Mouse (Mus musculus) CH12.LX (cell line): Measurements from ENCODE around the gene Tmeff1. TPM values are rescaled to one million over a fixed set of nuclear protein-coding genes. Genes with fewer than 3 reads are reported as not detected.

ENCODE experiments used
- DNase-seq: peaks from one replicate; pipeline ENCODE4 v3.0.0-alpha.2; 2013; ENCODE audit errors: extremely low read depth
- H3K27ac ChIP-seq: 2 replicates; pipeline ENCODE4 v1.5.1; 2012; ENCODE audit warnings: low read depth, mild to moderate bottlenecking, control low read depth, moderate library complexity; ENCODE audit not compliant: insufficient read depth
- H3K27me3 ChIP-seq: replicated peaks from 2 replicates; pipeline ENCODE3; 2012; ENCODE audit warnings: inconsistent platforms
- H3K36me3 ChIP-seq, 2 experiments: replicated peaks in 1 of 2; 2 replicates each; pipeline versions ENCODE3 to v1.6.1; 2012; ENCODE audit warnings: inconsistent platforms in 1 of 2, low read length in 1 of 2, mild to moderate bottlenecking in 1 of 2, mixed read lengths in 1 of 2, moderate library complexity in 1 of 2; ENCODE audit not compliant: control insufficient read depth in 1 of 2, insufficient read depth in 1 of 2
- H3K4me1 ChIP-seq, 2 experiments: 2 replicates each; pipeline ENCODE4 v1.6.1; 2012; ENCODE audit warnings: inconsistent platforms in 1 of 2, moderate library complexity in 1 of 2; ENCODE audit not compliant: insufficient read depth in 2 of 2, control insufficient read depth in 1 of 2
- H3K4me2 ChIP-seq: 2 replicates; pipeline ENCODE4 v1.6.1; 2012; ENCODE audit warnings: low read depth, mild to moderate bottlenecking, control low read depth; ENCODE audit not compliant: poor library complexity, insufficient read depth, severe bottlenecking
- H3K4me3 ChIP-seq, 3 experiments: fragments of 150-350 bp in 1 of 3; sonication (generic) in 1 of 3; replicated peaks in 1 of 3; 2 replicates each; pipeline versions ENCODE3 to v1.5.1; 2011 to 2012; ENCODE audit warnings: low read depth in 2 of 3, low read length in 2 of 3, mild to moderate bottlenecking in 2 of 3, moderate library complexity in 2 of 3, control low read depth in 1 of 3, improper control_type of control experiment in 1 of 3, inconsistent platforms in 1 of 3, mixed read lengths in 1 of 3; ENCODE audit not compliant: poor library complexity in 1 of 3
- H3K79me2 ChIP-seq: replicated peaks from 2 replicates; pipeline ENCODE4 v1.6.1; 2012; ENCODE audit warnings: mild to moderate bottlenecking, moderate library complexity; ENCODE audit not compliant: control insufficient read depth, poor library complexity, insufficient read depth, severe bottlenecking; ENCODE audit errors: extremely low read depth
- H3K9ac ChIP-seq: 2 replicates; pipeline ENCODE4 v1.6.1; 2012; ENCODE audit warnings: low read depth, mild to moderate bottlenecking, control low read depth, moderate library complexity; ENCODE audit not compliant: insufficient read depth
- H3K9me3 ChIP-seq: replicated peaks from 2 replicates; pipeline ENCODE3; 2012; ENCODE audit warnings: low read length, inconsistent platforms, mixed read lengths
- BHLHE40 ChIP-seq: IDR thresholded peaks from 2 replicates; pipeline ENCODE4 v1.6.1; 2011; ENCODE audit warnings: mild to moderate bottlenecking, low read depth, low read length, improper control_type of control experiment
- CHD1 ChIP-seq: IDR thresholded peaks from 2 replicates; pipeline ENCODE4 v1.6.1; 2012; ENCODE audit warnings: low read depth, low read length, improper control_type of control experiment, inconsistent platforms
- CHD2 ChIP-seq: IDR thresholded peaks from 2 replicates; pipeline ENCODE4 v1.6.1; 2011; ENCODE audit warnings: low read length, improper control_type of control experiment
- CTCF ChIP-seq, 2 experiments: IDR thresholded peaks in 1 of 2; conservative IDR thresholded peaks in 1 of 2; 2 replicates each; pipeline ENCODE4 v1.5.1; 2011 to 2012; ENCODE audit warnings: low read depth in 2 of 2, low read length in 2 of 2, improper control_type of control experiment in 1 of 2, inconsistent platforms in 1 of 2, mild to moderate bottlenecking in 1 of 2, moderate library complexity in 1 of 2
- E2F4 ChIP-seq: IDR thresholded peaks from 2 replicates; pipeline ENCODE4 v1.6.1; 2011; ENCODE audit warnings: low read depth, low read length, improper control_type of control experiment; ENCODE audit not compliant: insufficient replicate concordance
- ELF1 ChIP-seq: IDR thresholded peaks from 2 replicates; pipeline ENCODE4 v1.6.1; 2014; ENCODE audit warnings: low read depth, mild to moderate bottlenecking, inconsistent platforms, low read length, improper control_type of control experiment
- EP300 ChIP-seq: IDR thresholded peaks from 2 replicates; pipeline ENCODE4 v1.6.1; 2011; ENCODE audit warnings: low read length, improper control_type of control experiment
- ETS1 ChIP-seq: conservative IDR thresholded peaks from 2 replicates; pipeline ENCODE4 v1.6.1; 2012; ENCODE audit warnings: low read depth, mild to moderate bottlenecking, inconsistent platforms, low read length, improper control_type of control experiment, moderate library complexity
- GABPA ChIP-seq: IDR thresholded peaks from 2 replicates; pipeline ENCODE4 v1.6.1; 2012; ENCODE audit warnings: low read depth, low read length, improper control_type of control experiment, inconsistent platforms; ENCODE audit not compliant: insufficient replicate concordance
- HCFC1 ChIP-seq: IDR thresholded peaks from 2 replicates; pipeline ENCODE4 v1.6.1; 2012; ENCODE audit warnings: low read depth, mild to moderate bottlenecking, inconsistent platforms, low read length, improper control_type of control experiment
- IRF4 ChIP-seq: IDR thresholded peaks from 2 replicates; pipeline ENCODE4 v1.6.1; 2014; ENCODE audit warnings: low read depth, mild to moderate bottlenecking, inconsistent platforms, low read length, improper control_type of control experiment
- JUN ChIP-seq: IDR thresholded peaks from 2 replicates; pipeline ENCODE4 v1.6.1; 2011; ENCODE audit warnings: low read depth, mild to moderate bottlenecking, low read length, improper control_type of control experiment, moderate library complexity; ENCODE audit not compliant: insufficient read depth
- JUND ChIP-seq: conservative IDR thresholded peaks from 2 replicates; pipeline ENCODE4 v1.6.1; 2011; ENCODE audit warnings: low read depth, low read length, improper control_type of control experiment
- KAT2A ChIP-seq: IDR thresholded peaks from 2 replicates; pipeline ENCODE4 v1.6.1; 2012; ENCODE audit warnings: low read length, improper control_type of control experiment, inconsistent platforms; ENCODE audit not compliant: insufficient replicate concordance
- MAFK ChIP-seq: IDR thresholded peaks from 2 replicates; pipeline ENCODE4 v1.6.1; 2011; ENCODE audit warnings: low read length, improper control_type of control experiment; ENCODE audit not compliant: insufficient replicate concordance
- MAX ChIP-seq: IDR thresholded peaks from 2 replicates; pipeline ENCODE4 v1.6.1; 2011; ENCODE audit warnings: low read length, improper control_type of control experiment
- MAZ ChIP-seq: IDR thresholded peaks from 2 replicates; pipeline ENCODE4 v1.6.1; 2012; ENCODE audit warnings: low read depth, mild to moderate bottlenecking, inconsistent platforms, low read length, improper control_type of control experiment, moderate library complexity
- MEF2A ChIP-seq: IDR thresholded peaks from 2 replicates; pipeline ENCODE4 v1.6.1; 2014; ENCODE audit warnings: low read depth, mild to moderate bottlenecking, inconsistent platforms, low read length, improper control_type of control experiment, borderline replicate concordance
- MXI1 ChIP-seq: IDR thresholded peaks from 2 replicates; pipeline ENCODE4 v1.6.1; 2011; ENCODE audit warnings: mild to moderate bottlenecking, low read depth, low read length, improper control_type of control experiment
- MYC ChIP-seq: IDR thresholded peaks from 2 replicates; pipeline ENCODE4 v1.6.1; 2011; ENCODE audit warnings: low read depth, mild to moderate bottlenecking, improper control_type of control experiment, low read length
- NELFE ChIP-seq: IDR thresholded peaks from 2 replicates; pipeline ENCODE4 v1.6.1; 2011; ENCODE audit warnings: low read depth, low read length, improper control_type of control experiment
- NRF1 ChIP-seq: IDR thresholded peaks from 2 replicates; pipeline ENCODE4 v1.6.1; 2014; ENCODE audit warnings: low read depth, mild to moderate bottlenecking, inconsistent platforms, low read length, improper control_type of control experiment, moderate library complexity
- PAX5 ChIP-seq: IDR thresholded peaks from 2 replicates; pipeline ENCODE4 v1.6.1; 2012; ENCODE audit warnings: low read length, inconsistent platforms, mixed read lengths
- POLR2A ChIP-seq: IDR thresholded peaks from 2 replicates; pipeline ENCODE4 v1.6.1; 2011; ENCODE audit warnings: low read depth, mild to moderate bottlenecking, improper control_type of control experiment, low read length
- POLR2AphosphoS2 ChIP-seq: IDR thresholded peaks from 2 replicates; pipeline ENCODE4 v1.6.1; 2011; ENCODE audit warnings: low read depth, low read length, improper control_type of control experiment
- RAD21 ChIP-seq: IDR thresholded peaks from 2 replicates; pipeline ENCODE4 v1.6.1; 2011; ENCODE audit warnings: low read depth, mild to moderate bottlenecking, low read length, improper control_type of control experiment, moderate library complexity
- RCOR1 ChIP-seq: conservative IDR thresholded peaks from 2 replicates; pipeline ENCODE4 v1.6.1; 2012; ENCODE audit warnings: low read depth, mild to moderate bottlenecking, inconsistent platforms, low read length, improper control_type of control experiment
- SIN3A ChIP-seq: IDR thresholded peaks from 2 replicates; pipeline ENCODE4 v1.6.1; 2012; ENCODE audit warnings: low read length, improper control_type of control experiment, inconsistent platforms
- SMC3 ChIP-seq: IDR thresholded peaks from 2 replicates; pipeline ENCODE4 v1.6.1; 2011; ENCODE audit warnings: low read depth, low read length, improper control_type of control experiment
- TBP ChIP-seq: conservative IDR thresholded peaks from 2 replicates; pipeline ENCODE4 v1.6.1; 2011; ENCODE audit warnings: low read depth, low read length, improper control_type of control experiment
- TCF12 ChIP-seq: IDR thresholded peaks from 2 replicates; pipeline ENCODE4 v1.6.1; 2014; ENCODE audit warnings: low read depth, mild to moderate bottlenecking, inconsistent platforms, low read length, improper control_type of control experiment
- UBTF ChIP-seq: IDR thresholded peaks from 2 replicates; pipeline ENCODE4 v1.6.1; 2012; ENCODE audit warnings: low read depth, mild to moderate bottlenecking, inconsistent platforms, low read length, improper control_type of control experiment, moderate library complexity
- USF1 ChIP-seq: IDR thresholded peaks from 2 replicates; pipeline ENCODE4 v1.6.1; 2014; ENCODE audit warnings: low read depth, mild to moderate bottlenecking, inconsistent platforms, low read length, improper control_type of control experiment
- USF2 ChIP-seq: conservative IDR thresholded peaks from 2 replicates; pipeline ENCODE4 v1.6.1; 2011; ENCODE audit warnings: low read depth, low read length, improper control_type of control experiment
- ZC3H11A ChIP-seq: IDR thresholded peaks from 2 replicates; pipeline ENCODE4 v1.6.1; 2012; ENCODE audit warnings: low read depth, mild to moderate bottlenecking, inconsistent platforms, low read length, improper control_type of control experiment
- ZKSCAN1 ChIP-seq: IDR thresholded peaks from 2 replicates; pipeline ENCODE4 v1.6.1; 2012; ENCODE audit warnings: low read depth, inconsistent platforms, low read length, improper control_type of control experiment, borderline replicate concordance
- ZMIZ1 ChIP-seq: IDR thresholded peaks from 2 replicates; pipeline ENCODE4 v1.6.1; 2012; ENCODE audit warnings: low read depth, mild to moderate bottlenecking, inconsistent platforms, low read length, improper control_type of control experiment
- ZNF384 ChIP-seq: IDR thresholded peaks from 2 replicates; pipeline ENCODE4 v1.6.1; 2012; ENCODE audit warnings: low read depth, low read length, improper control_type of control experiment, inconsistent platforms
- dilution Hi-C: fragments of 300-500 bp; cut with MboI; formaldehyde crosslinking; loops from 2 replicates; pipeline ENCODE4 v1.14.3; 2020; ENCODE audit warnings: low sequenced_read_pairs; ENCODE audit not compliant: extremely low pct_unique_long_range_greater_than_20kb, extremely low pct_ligation_motif_present
- in situ Hi-C: fragments of 300-500 bp; cut with MboI; formaldehyde crosslinking; loops from 3 replicates; pipeline ENCODE4 v1.14.3; 2019; ENCODE audit warnings: low sequenced_read_pairs, low pct_ligation_motif_present, low pct_unique_long_range_greater_than_20kb, mixed read lengths
- polyA plus RNA-seq: library from polyadenylated mRNA; unstranded; fragments of >175 nt; gene quantifications from 2 replicates; pipeline ENCODE4 v1.2.1, GENCODE M21; 2012; ENCODE audit warnings: low read depth; ENCODE audit not compliant: insufficient read length
- total RNA-seq, 2 experiments: library from RNA; depleted of rRNA; stranded (reverse); fragments of 300-350 nt in 1 of 2; fragments of >200 nt in 1 of 2; gene quantifications; 2 replicates each; pipeline ENCODE4 v1.2.3; 2012 to 2014

Tmeff1 gene
- total and polyA plus RNA-seq, 3 experiments, result 23.3 to 32.4 (median 29.6) TPM

DNA sequence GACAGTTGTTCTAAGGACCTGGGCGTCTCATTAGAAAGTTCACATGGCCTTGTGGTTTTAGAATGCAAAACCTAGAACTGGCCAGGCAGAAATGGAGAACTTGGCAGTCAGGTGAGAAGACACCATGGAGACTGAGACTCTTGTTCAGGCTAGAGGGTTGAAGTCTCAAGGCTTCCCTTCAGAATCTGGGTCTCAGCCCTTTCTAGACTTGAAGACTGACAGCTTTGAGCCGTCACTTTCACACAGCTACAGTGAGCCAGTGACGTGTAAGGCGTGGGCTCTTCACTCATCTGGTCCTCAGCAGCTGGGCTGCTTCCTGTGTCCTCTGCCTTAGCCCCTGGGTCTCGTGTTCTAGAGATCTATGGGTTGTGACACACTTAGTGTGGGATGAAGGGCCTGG lies 7.4 kb downstream of the Tmeff1 start:
- Histone ChIP-seq H3K4me1 (peaks cover 14 to 50% of the 10 kb centered on the region in 2 experiments), H3K4me3 (peak overlapping the region; percentile 21 to 50 (median 32)), H3K9me3 (peaks cover 3% of the 10 kb centered on the region), H3K9ac (peak overlapping the region; percentile 73), H3K36me3 (no peaks in the 10 kb centered on the region), H3K27me3 (no peaks in the 10 kb centered on the region), H3K27ac (peak overlapping the region; percentile 82), H3K79me2 (peaks cover 2% of the 10 kb centered on the region; the same call in 1 of the 2 replicates), H3K4me2 (peak overlapping the region; percentile 83)
- in situ Hi-C loops, result no loop called here
- DNase-seq, result peak; percentile 66
- TF ChIP-seq CHD2 (no peak), MXI1 (peak; percentile 77; the same call in 1 of the 2 replicates), ZMIZ1 (no peak), POLR2A (peak; percentile 48), TBP (no peak), KAT2A (no peak), NRF1 (no peak), USF1 (no peak), ZNF384 (no peak), IRF4 (no peak), CTCF (conservative IDR thresholded peaks at IDR 0.05 in 1 of 2, IDR thresholded peaks at IDR 0.05 in 1 of 2; ENCODE audit: low read depth in 2 of 2, low read length in 2 of 2) (no peak), BHLHE40 (peak; percentile 65), ZC3H11A (no peak), CHD1 (no peak), NELFE (no peak), USF2 (no peak), RCOR1 (no peak), ETS1 (peak; percentile 22), GABPA (no peak), MAZ (no peak), ZKSCAN1 (no peak), ELF1 (no peak), EP300 (no peak), MYC (peak; percentile 78; the same call in 1 of the 2 replicates), PAX5 (no peak), MAFK (no peak), SIN3A (no peak), TCF12 (peak; percentile 32; the same call in 1 of the 2 replicates), JUND (no peak), MEF2A (no peak), SMC3 (no peak), E2F4 (no peak), JUN (no peak), HCFC1 (no peak), POLR2AphosphoS2 (no peak), RAD21 (no peak), UBTF (no peak), MAX (no peak)
- dilution Hi-C loops, result no loop called here
